Mouse (Mus musculus): ENCODE measurements around the gene Gm45261.
A peak's percentile ranks its signal among the peaks of the same experiment; 100 is the strongest.

Gm45261 gene

DNA sequence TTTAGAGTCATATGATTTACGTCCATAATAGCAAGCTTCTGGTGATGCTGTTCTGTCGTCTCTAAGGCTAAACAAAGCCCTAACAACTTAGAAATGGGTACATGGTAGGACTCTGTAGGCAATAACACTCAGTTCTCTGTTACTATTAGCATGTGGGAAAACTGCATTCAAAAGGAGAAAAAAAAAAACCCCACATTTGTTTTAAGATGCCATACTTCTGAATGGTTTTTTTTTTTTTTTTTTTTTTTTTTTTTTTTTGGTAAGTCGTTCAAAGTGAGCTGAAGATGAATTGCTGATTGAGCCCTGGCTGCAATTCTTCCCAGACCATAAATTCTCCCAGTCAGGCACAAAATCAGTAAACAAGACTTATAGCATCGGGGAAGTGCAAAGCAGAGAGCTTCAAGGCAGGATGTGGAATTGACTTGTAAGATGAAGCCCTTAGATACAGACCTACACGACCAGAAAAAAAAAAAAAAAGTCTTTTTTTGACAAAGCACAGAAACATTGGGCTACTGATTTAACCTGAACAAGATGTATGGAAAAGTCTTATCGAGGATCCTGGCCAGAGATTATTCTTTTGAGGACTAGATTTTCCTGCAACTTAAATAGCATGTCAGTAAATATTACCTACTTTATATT lies 51.7 kb downstream of the Gm45261 start:
- DNase-seq, result no peak

DNA sequence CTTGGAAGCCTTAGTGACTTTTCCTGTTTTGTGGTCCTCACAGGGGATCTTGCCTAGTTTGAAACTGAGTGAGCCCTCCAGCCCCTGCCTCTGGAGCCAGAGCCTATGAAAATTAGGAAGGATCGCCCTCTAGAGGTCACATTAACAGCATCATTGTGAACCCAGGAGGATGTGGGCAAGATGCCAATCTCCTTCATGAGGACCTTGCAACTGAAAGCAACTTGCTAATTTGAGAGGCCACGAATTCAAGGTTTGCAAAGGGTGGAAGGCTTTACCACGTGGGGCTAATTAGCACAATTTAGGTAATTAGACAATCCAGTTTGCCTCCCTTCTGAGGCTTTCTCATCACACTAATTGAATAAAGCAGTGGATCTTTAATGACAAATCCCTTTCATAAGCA lies 52.7 kb downstream of the Gm45261 start:
- peak; percentile 75 to 76 for DNase-seq

DNA sequence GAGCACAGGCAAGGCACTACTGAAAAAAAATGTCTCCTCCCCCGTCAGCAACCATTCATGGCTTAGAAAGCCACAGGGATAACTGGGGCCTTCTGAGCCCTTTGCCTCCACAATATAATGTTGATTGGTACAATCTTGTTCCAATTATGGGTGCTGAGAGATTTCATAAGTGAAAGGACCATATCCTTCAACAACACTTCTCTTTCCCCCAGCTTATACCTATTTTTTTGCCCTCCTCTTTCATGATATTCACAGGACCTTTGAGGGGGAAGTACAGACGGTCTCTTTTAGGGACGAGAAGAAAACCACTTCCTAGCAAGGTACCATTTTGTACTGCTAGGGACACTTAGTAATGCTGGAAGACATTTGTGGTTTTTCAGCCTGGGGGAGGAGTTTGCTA lies 57.1 kb downstream of the Gm45261 start:
- DNase-seq, result no peak

DNA sequence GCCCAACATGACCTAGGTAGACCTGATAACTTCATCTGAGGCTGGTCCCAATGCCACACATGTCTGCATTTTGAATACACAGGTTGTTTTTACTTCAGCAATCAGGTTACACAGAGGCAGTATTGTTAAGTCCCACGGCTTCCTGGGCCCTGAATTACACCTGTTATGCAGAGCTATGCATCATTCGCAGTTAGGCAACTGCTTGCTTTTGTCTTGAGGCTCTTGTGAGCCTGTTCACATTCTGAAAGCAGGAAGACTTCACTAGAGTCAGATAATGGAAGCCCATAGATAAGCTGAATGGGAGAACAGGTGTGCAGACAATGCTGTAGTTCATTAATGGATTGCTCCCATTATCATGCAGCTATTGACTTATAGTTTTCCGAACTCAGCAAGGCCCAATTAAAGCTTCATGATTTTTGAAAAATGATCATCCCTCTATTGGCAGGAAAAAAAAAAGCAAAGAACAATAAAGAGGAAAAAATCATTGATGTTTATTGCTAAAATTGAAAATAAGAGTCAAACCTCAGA lies 57.8 kb downstream of the Gm45261 start:
- no peak for DNase-seq

DNA sequence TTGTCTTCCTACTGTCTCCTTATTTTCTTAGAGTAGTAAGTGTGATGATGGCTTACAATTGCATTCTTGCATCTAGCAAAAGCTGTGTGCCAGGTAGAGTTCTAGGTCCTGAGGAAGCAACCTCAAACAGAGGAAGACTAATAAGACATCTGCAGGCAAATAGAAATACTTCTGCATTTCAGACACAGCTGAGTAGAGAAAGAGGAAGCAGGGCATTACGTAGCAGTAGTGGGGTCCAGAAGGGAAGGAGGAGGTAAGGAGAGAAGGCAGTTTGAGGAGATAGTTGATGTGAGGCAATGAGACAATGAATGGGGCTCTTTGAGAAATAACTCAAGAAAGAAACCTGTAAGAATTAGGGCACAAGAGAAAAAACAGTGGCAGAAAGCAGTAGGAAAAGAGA lies 59.3 kb downstream of the Gm45261 start:
- peak; percentile 57 to 66 for DNase-seq
